Mouse (Mus musculus) testis, adult 2 months (tissue): Measurements from ENCODE around the gene Cmss1.

Source experiments
- CTCF ChIP-seq: fragments of 200-500 bp; IDR thresholded peaks from 2 replicates; pipeline ENCODE4 v1.5.1; 2012; ENCODE audit warnings: low read depth, mild to moderate bottlenecking, inconsistent platforms, low read length, moderate library complexity; ENCODE audit not compliant: control insufficient read depth, insufficient read depth, insufficient replicate concordance
- POLR2A ChIP-seq: fragments of 200-500 bp; IDR thresholded peaks from 2 replicates; pipeline ENCODE4 v1.6.1; 2012; ENCODE audit warnings: low read depth, mild to moderate bottlenecking, inconsistent platforms, low read length, moderate library complexity; ENCODE audit not compliant: control insufficient read depth

DNA sequence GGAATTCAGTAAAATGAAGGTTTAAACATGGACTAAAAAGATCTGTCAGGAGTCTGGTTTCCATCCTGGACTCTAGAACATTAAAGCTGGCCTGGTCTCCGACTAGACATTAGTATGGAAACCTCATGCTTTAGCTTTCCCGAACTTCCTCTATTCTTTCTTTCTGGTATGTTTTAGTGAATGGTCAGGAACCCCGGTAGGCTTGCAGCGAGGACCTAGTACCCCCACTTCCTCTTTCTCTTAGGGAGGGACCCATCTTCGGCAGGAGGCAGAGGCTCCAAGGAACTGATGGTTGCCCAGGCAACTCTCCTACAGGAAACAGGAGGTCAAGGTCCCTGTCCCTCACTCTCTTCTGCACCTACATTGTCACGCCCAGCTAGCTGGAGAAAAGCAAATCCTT lies 210.4 kb downstream of the Cmss1 start:
- TF ChIP-seq CTCF (no peak), POLR2A (no peak)
